Mouse (Mus musculus) heart, postnatal 0 days (tissue): ENCODE data around the gene Osbpl5.

ENCODE experiments used
- CTCF ChIP-seq: IDR thresholded peaks from 2 replicates; pipeline ENCODE4 v1.5.1; 2016; ENCODE audit warnings: antibody characterized with exemption, control low read depth, low read depth
- EP300 ChIP-seq: IDR thresholded peaks from 2 replicates; pipeline ENCODE4 v1.6.1; 2016; ENCODE audit warnings: antibody characterized with exemption, low read depth

- TF ChIP-seq EP300 (no peak), CTCF (no peak)
These were observed 44.6 kb upstream of the Osbpl5 start for GRCm38 (mm10) chr7:143801195-143802065.
